ENCODE assay signal across 20 mouse cellular contexts in the genomic region with DNA sequence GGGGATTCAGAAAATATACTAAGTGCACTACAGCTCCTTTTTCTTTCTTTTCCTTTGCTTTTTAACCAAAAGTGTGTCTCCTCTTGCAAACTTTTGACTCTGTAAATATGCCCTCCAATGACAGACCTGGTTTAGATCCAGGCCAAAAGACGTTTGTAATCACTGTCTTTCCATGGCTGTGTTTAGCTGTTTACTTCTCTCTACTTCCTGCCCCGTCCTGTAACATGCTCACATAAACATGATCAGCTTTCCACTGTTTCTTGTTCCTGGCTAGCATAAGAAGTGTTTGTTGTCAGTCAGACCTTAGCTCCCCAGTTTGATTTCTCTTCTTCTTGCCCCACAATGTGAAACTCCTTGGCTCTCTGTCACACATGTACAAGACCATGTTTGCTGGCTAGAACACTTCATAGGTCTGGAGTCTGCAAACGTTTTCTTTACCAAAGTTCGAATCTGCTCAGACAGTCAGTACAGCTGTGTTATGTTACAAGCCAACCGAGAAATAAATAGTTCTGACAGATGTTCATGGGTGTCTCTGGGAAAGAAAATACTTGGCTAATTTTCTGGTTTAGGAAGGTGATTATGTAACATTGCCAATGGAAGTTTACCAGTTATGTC.
DNase-seq lines count a peak whose midpoint lies in the region; ATAC-seq and TF ChIP-seq lines count a peak whose summit lies in the region.
"Had no signal": no experiment of that assay in that cellular context is flagged by ENCODE, and none has a peak within 500 bp of the region (broad histone marks: within the 10 kb centered on the region; RNA-seq: fewer than 3 reads in every experiment).

No protein-coding gene starts in this region.

- H3K4me3 ChIP-seq in embryonic facial prominence, embryonic 12.5 days: no peak overlapping the region
- H3K4me3 ChIP-seq in embryonic facial prominence, embryonic 10.5 days: no peak overlapping the region
- no peak overlapping the region for H3K4me3 ChIP-seq in kidney, adult 2 months (ENCODE audit: insufficient read depth, low read depth, low read length)
- no peak overlapping the region for H3K4me3 ChIP-seq in lung, postnatal 0 days (ENCODE audit: low read depth, low read length)
- H3K4me3 ChIP-seq: forebrain, embryonic 10.5 days; midbrain, embryonic 15.5 days had no signal

- DNase-seq in embryonic facial prominence, embryonic 10.5 days (ENCODE audit: low spot score): no peak
- DNase-seq in kidney, adult 2 months: peak; percentile 13
- DNase-seq in kidney, postnatal 10 days: no peak
- peak; percentile 20 for DNase-seq in NIH3T3 (ENCODE audit: low read depth)
- DNase-seq in lung, postnatal 0 days (ENCODE audit: low spot score): peak; percentile 78
- DNase-seq in retina, postnatal 1 day: no peak
- DNase-seq in urinary bladder, postnatal 10 days (ENCODE audit: low spot score): no peak
- DNase-seq: adrenal gland, postnatal 36 days; cerebellum, adult 9-11 months; embryo, embryonic 11 days; heart, postnatal 4 days; kidney, postnatal 14 days; layer of hippocampus, adult 9-11 months; liver; right cerebral cortex, postnatal 25 days; thymus, postnatal 25 days had no signal

- H3K27ac ChIP-seq in embryonic facial prominence, embryonic 12.5 days: peak overlapping the region; percentile 27; the same call in 1 of the 2 replicates
- no peak overlapping the region for H3K27ac ChIP-seq in embryonic facial prominence, embryonic 10.5 days (replicated peaks)
- peak overlapping the region; percentile 82 for H3K27ac ChIP-seq in kidney, adult 2 months (ENCODE audit: insufficient read depth, low read depth, low read length)
- H3K27ac ChIP-seq in lung, postnatal 0 days (ENCODE audit: low read length): 0 out of 2 replicates have a peak overlapping the region, but pooled peaks have one; percentile 40
- H3K27ac ChIP-seq: forebrain, embryonic 10.5 days; midbrain, embryonic 15.5 days had no signal

- H3K4me2 ChIP-seq in embryonic facial prominence, embryonic 12.5 days (replicated peaks): no peak overlapping the region
- H3K4me2 ChIP-seq in lung, postnatal 0 days (replicated peaks; ENCODE audit: low read depth, low read length): no peak overlapping the region
- H3K4me2 ChIP-seq: midbrain, embryonic 15.5 days had no signal

- no peak for TF ChIP-seq POLR2A in kidney, adult 2 months (IDR thresholded peaks at IDR 0.05; ENCODE audit: low read depth, low read length)

- TF ChIP-seq CTCF in kidney, adult 2 months (conservative IDR thresholded peaks at IDR 0.05; ENCODE audit: insufficient read depth, insufficient read length, low read depth, low read length): no peak
- no peak for TF ChIP-seq CTCF in lung, postnatal 0 days (IDR thresholded peaks at IDR 0.05)

- H3K27me3 ChIP-seq in embryonic facial prominence, embryonic 12.5 days: no peaks in the 10 kb centered on the region
- H3K27me3 ChIP-seq in embryonic facial prominence, embryonic 10.5 days (replicated peaks; ENCODE audit: low read depth, poor library complexity, severe bottlenecking): no peaks in the 10 kb centered on the region
- no peaks in the 10 kb centered on the region; the same call in 1 of the 2 replicates for H3K27me3 ChIP-seq in kidney, adult 2 months (replicated peaks; ENCODE audit: control insufficient read depth, insufficient read depth, low read length)
- no peaks in the 10 kb centered on the region for H3K27me3 ChIP-seq in lung, postnatal 0 days (replicated peaks; ENCODE audit: insufficient read depth, low read length)
- H3K27me3 ChIP-seq: midbrain, embryonic 15.5 days had no signal

- TF ChIP-seq EP300 in lung, postnatal 0 days (IDR thresholded peaks at IDR 0.05): peak; percentile 38; the same call in 1 of the 2 replicates

- H3K9me3 ChIP-seq in embryonic facial prominence, embryonic 12.5 days: no peaks in the 10 kb centered on the region
- H3K9me3 ChIP-seq in embryonic facial prominence, embryonic 10.5 days: no peaks in the 10 kb centered on the region
- H3K9me3 ChIP-seq in lung, postnatal 0 days (ENCODE audit: low read length): no peaks in the 10 kb centered on the region
- H3K9me3 ChIP-seq: forebrain, embryonic 10.5 days; midbrain, embryonic 15.5 days had no signal

- H3K4me1 ChIP-seq in embryonic facial prominence, embryonic 12.5 days: peaks cover 9% of the 10 kb centered on the region; the same call in 1 of the 2 replicates
- peaks cover 7% of the 10 kb centered on the region; the same call in 1 of the 2 replicates for H3K4me1 ChIP-seq in embryonic facial prominence, embryonic 10.5 days
- H3K4me1 ChIP-seq in kidney, adult 2 months (ENCODE audit: control insufficient read depth, insufficient read depth, low read length): 0 out of 2 replicates have a peak, but pooled peaks cover 3% of the 10 kb centered on the region
- no peaks in the 10 kb centered on the region for H3K4me1 ChIP-seq in lung, postnatal 0 days (ENCODE audit: insufficient read depth, low read depth, low read length)
- H3K4me1 ChIP-seq: forebrain, embryonic 10.5 days; midbrain, embryonic 15.5 days had no signal

- 33% methylated on average over 5 of the region's 5 CpGs for WGBS in embryonic facial prominence, embryonic 12.5 days
- 53% methylated on average over 5 of the region's 5 CpGs for WGBS in embryonic facial prominence, embryonic 10.5 days
- WGBS in kidney, adult 2 months: 43% methylated on average over 5 of the region's 5 CpGs
- 41% methylated on average over 5 of the region's 5 CpGs for WGBS in lung, postnatal 0 days

- no peaks in the 10 kb centered on the region for H3K36me3 ChIP-seq in embryonic facial prominence, embryonic 12.5 days
- H3K36me3 ChIP-seq in embryonic facial prominence, embryonic 10.5 days (replicated peaks): no peaks in the 10 kb centered on the region
- H3K36me3 ChIP-seq in kidney, adult 2 months (ENCODE audit: control insufficient read depth, insufficient read depth, low read length): no peaks in the 10 kb centered on the region
- H3K36me3 ChIP-seq in lung, postnatal 0 days (ENCODE audit: insufficient read depth, low read length): no peaks in the 10 kb centered on the region
- H3K36me3 ChIP-seq: forebrain, embryonic 10.5 days; midbrain, embryonic 15.5 days had no signal

- no peak for ATAC-seq in embryonic facial prominence, embryonic 12.5 days (ENCODE audit: insufficient number of reproducible peaks, insufficient read depth, low FRiP score, low TSS enrichment)
- ATAC-seq in lung, postnatal 0 days: peak; percentile 74
- ATAC-seq: activated CD4-positive, CD25-positive, alpha-beta regulatory T cell, adult 4 months; midbrain, embryonic 15.5 days had no signal

- H3K9ac ChIP-seq in embryonic facial prominence, embryonic 12.5 days: no peak overlapping the region
- H3K9ac ChIP-seq in lung, postnatal 0 days (replicated peaks; ENCODE audit: low read depth): no peak overlapping the region
- H3K9ac ChIP-seq: midbrain, embryonic 15.5 days had no signal

Comparison
In these comparisons a context has a peak if more than half of its experiments do, and no peak if none do; other contexts are left out.
1. DNase-seq: peak in kidney, adult 2 months (single experiment), NIH3T3 (single experiment) and lung, postnatal 0 days (single experiment); none in embryonic facial prominence, embryonic 10.5 days (single experiment), kidney, postnatal 10 days (single experiment), retina, postnatal 1 day (single experiment) and urinary bladder, postnatal 10 days (single experiment).